Mouse (Mus musculus) CH12.LX (cell line): ENCODE data around the gene Ralgps2. TPM values are rescaled to one million over a fixed set of nuclear protein-coding genes. Genes with fewer than 3 reads are reported as not detected.

Experiments used
- DNase-seq: peaks from one replicate; pipeline ENCODE4 v3.0.0-alpha.2; 2013; ENCODE audit errors: extremely low read depth
- H3K27ac ChIP-seq: 2 replicates; pipeline ENCODE4 v1.5.1; 2012; ENCODE audit warnings: low read depth, mild to moderate bottlenecking, control low read depth, moderate library complexity; ENCODE audit not compliant: insufficient read depth
- H3K27me3 ChIP-seq: replicated peaks from 2 replicates; pipeline ENCODE3; 2012; ENCODE audit warnings: inconsistent platforms
- H3K36me3 ChIP-seq, 2 experiments: replicated peaks in 1 of 2; 2 replicates each; pipeline versions ENCODE3 to v1.6.1; 2012; ENCODE audit warnings: inconsistent platforms in 1 of 2, low read length in 1 of 2, mild to moderate bottlenecking in 1 of 2, mixed read lengths in 1 of 2, moderate library complexity in 1 of 2; ENCODE audit not compliant: control insufficient read depth in 1 of 2, insufficient read depth in 1 of 2
- H3K4me1 ChIP-seq, 2 experiments: 2 replicates each; pipeline ENCODE4 v1.6.1; 2012; ENCODE audit warnings: inconsistent platforms in 1 of 2, moderate library complexity in 1 of 2; ENCODE audit not compliant: insufficient read depth in 2 of 2, control insufficient read depth in 1 of 2
- H3K4me2 ChIP-seq: 2 replicates; pipeline ENCODE4 v1.6.1; 2012; ENCODE audit warnings: low read depth, mild to moderate bottlenecking, control low read depth; ENCODE audit not compliant: poor library complexity, insufficient read depth, severe bottlenecking
- H3K4me3 ChIP-seq, 3 experiments: fragments of 150-350 bp in 1 of 3; sonication (generic) in 1 of 3; replicated peaks in 1 of 3; 2 replicates each; pipeline versions ENCODE3 to v1.5.1; 2011 to 2012; ENCODE audit warnings: low read depth in 2 of 3, low read length in 2 of 3, mild to moderate bottlenecking in 2 of 3, moderate library complexity in 2 of 3, control low read depth in 1 of 3, improper control_type of control experiment in 1 of 3, inconsistent platforms in 1 of 3, mixed read lengths in 1 of 3; ENCODE audit not compliant: poor library complexity in 1 of 3
- H3K79me2 ChIP-seq: replicated peaks from 2 replicates; pipeline ENCODE4 v1.6.1; 2012; ENCODE audit warnings: mild to moderate bottlenecking, moderate library complexity; ENCODE audit not compliant: control insufficient read depth, poor library complexity, insufficient read depth, severe bottlenecking; ENCODE audit errors: extremely low read depth
- H3K9ac ChIP-seq: 2 replicates; pipeline ENCODE4 v1.6.1; 2012; ENCODE audit warnings: low read depth, mild to moderate bottlenecking, control low read depth, moderate library complexity; ENCODE audit not compliant: insufficient read depth
- H3K9me3 ChIP-seq: replicated peaks from 2 replicates; pipeline ENCODE3; 2012; ENCODE audit warnings: low read length, inconsistent platforms, mixed read lengths
- BHLHE40 ChIP-seq: IDR thresholded peaks from 2 replicates; pipeline ENCODE4 v1.6.1; 2011; ENCODE audit warnings: mild to moderate bottlenecking, low read depth, low read length, improper control_type of control experiment
- CHD2 ChIP-seq: IDR thresholded peaks from 2 replicates; pipeline ENCODE4 v1.6.1; 2011; ENCODE audit warnings: low read length, improper control_type of control experiment
- E2F4 ChIP-seq: IDR thresholded peaks from 2 replicates; pipeline ENCODE4 v1.6.1; 2011; ENCODE audit warnings: low read depth, low read length, improper control_type of control experiment; ENCODE audit not compliant: insufficient replicate concordance
- ELF1 ChIP-seq: IDR thresholded peaks from 2 replicates; pipeline ENCODE4 v1.6.1; 2014; ENCODE audit warnings: low read depth, mild to moderate bottlenecking, inconsistent platforms, low read length, improper control_type of control experiment
- EP300 ChIP-seq: IDR thresholded peaks from 2 replicates; pipeline ENCODE4 v1.6.1; 2011; ENCODE audit warnings: low read length, improper control_type of control experiment
- ETS1 ChIP-seq: conservative IDR thresholded peaks from 2 replicates; pipeline ENCODE4 v1.6.1; 2012; ENCODE audit warnings: low read depth, mild to moderate bottlenecking, inconsistent platforms, low read length, improper control_type of control experiment, moderate library complexity
- GABPA ChIP-seq: IDR thresholded peaks from 2 replicates; pipeline ENCODE4 v1.6.1; 2012; ENCODE audit warnings: low read depth, low read length, improper control_type of control experiment, inconsistent platforms; ENCODE audit not compliant: insufficient replicate concordance
- JUND ChIP-seq: conservative IDR thresholded peaks from 2 replicates; pipeline ENCODE4 v1.6.1; 2011; ENCODE audit warnings: low read depth, low read length, improper control_type of control experiment
- KAT2A ChIP-seq: IDR thresholded peaks from 2 replicates; pipeline ENCODE4 v1.6.1; 2012; ENCODE audit warnings: low read length, improper control_type of control experiment, inconsistent platforms; ENCODE audit not compliant: insufficient replicate concordance
- MEF2A ChIP-seq: IDR thresholded peaks from 2 replicates; pipeline ENCODE4 v1.6.1; 2014; ENCODE audit warnings: low read depth, mild to moderate bottlenecking, inconsistent platforms, low read length, improper control_type of control experiment, borderline replicate concordance
- MYC ChIP-seq: IDR thresholded peaks from 2 replicates; pipeline ENCODE4 v1.6.1; 2011; ENCODE audit warnings: low read depth, mild to moderate bottlenecking, improper control_type of control experiment, low read length
- NELFE ChIP-seq: IDR thresholded peaks from 2 replicates; pipeline ENCODE4 v1.6.1; 2011; ENCODE audit warnings: low read depth, low read length, improper control_type of control experiment
- NRF1 ChIP-seq: IDR thresholded peaks from 2 replicates; pipeline ENCODE4 v1.6.1; 2014; ENCODE audit warnings: low read depth, mild to moderate bottlenecking, inconsistent platforms, low read length, improper control_type of control experiment, moderate library complexity
- PAX5 ChIP-seq: IDR thresholded peaks from 2 replicates; pipeline ENCODE4 v1.6.1; 2012; ENCODE audit warnings: low read length, inconsistent platforms, mixed read lengths
- POLR2A ChIP-seq: IDR thresholded peaks from 2 replicates; pipeline ENCODE4 v1.6.1; 2011; ENCODE audit warnings: low read depth, mild to moderate bottlenecking, improper control_type of control experiment, low read length
- POLR2AphosphoS2 ChIP-seq: IDR thresholded peaks from 2 replicates; pipeline ENCODE4 v1.6.1; 2011; ENCODE audit warnings: low read depth, low read length, improper control_type of control experiment
- RAD21 ChIP-seq: IDR thresholded peaks from 2 replicates; pipeline ENCODE4 v1.6.1; 2011; ENCODE audit warnings: low read depth, mild to moderate bottlenecking, low read length, improper control_type of control experiment, moderate library complexity
- SIN3A ChIP-seq: IDR thresholded peaks from 2 replicates; pipeline ENCODE4 v1.6.1; 2012; ENCODE audit warnings: low read length, improper control_type of control experiment, inconsistent platforms
- TBP ChIP-seq: conservative IDR thresholded peaks from 2 replicates; pipeline ENCODE4 v1.6.1; 2011; ENCODE audit warnings: low read depth, low read length, improper control_type of control experiment
- UBTF ChIP-seq: IDR thresholded peaks from 2 replicates; pipeline ENCODE4 v1.6.1; 2012; ENCODE audit warnings: low read depth, mild to moderate bottlenecking, inconsistent platforms, low read length, improper control_type of control experiment, moderate library complexity
- USF2 ChIP-seq: conservative IDR thresholded peaks from 2 replicates; pipeline ENCODE4 v1.6.1; 2011; ENCODE audit warnings: low read depth, low read length, improper control_type of control experiment
- ZMIZ1 ChIP-seq: IDR thresholded peaks from 2 replicates; pipeline ENCODE4 v1.6.1; 2012; ENCODE audit warnings: low read depth, mild to moderate bottlenecking, inconsistent platforms, low read length, improper control_type of control experiment
- ZNF384 ChIP-seq: IDR thresholded peaks from 2 replicates; pipeline ENCODE4 v1.6.1; 2012; ENCODE audit warnings: low read depth, low read length, improper control_type of control experiment, inconsistent platforms
- dilution Hi-C: fragments of 300-500 bp; cut with MboI; formaldehyde crosslinking; loops from 2 replicates; pipeline ENCODE4 v1.14.3; 2020; ENCODE audit warnings: low sequenced_read_pairs; ENCODE audit not compliant: extremely low pct_unique_long_range_greater_than_20kb, extremely low pct_ligation_motif_present
- in situ Hi-C: fragments of 300-500 bp; cut with MboI; formaldehyde crosslinking; loops from 3 replicates; pipeline ENCODE4 v1.14.3; 2019; ENCODE audit warnings: low sequenced_read_pairs, low pct_ligation_motif_present, low pct_unique_long_range_greater_than_20kb, mixed read lengths
- polyA plus RNA-seq: library from polyadenylated mRNA; unstranded; fragments of >175 nt; gene quantifications from 2 replicates; pipeline ENCODE4 v1.2.1, GENCODE M21; 2012; ENCODE audit warnings: low read depth; ENCODE audit not compliant: insufficient read length
- total RNA-seq, 2 experiments: library from RNA; depleted of rRNA; stranded (reverse); fragments of 300-350 nt in 1 of 2; fragments of >200 nt in 1 of 2; gene quantifications; 2 replicates each; pipeline ENCODE4 v1.2.3; 2012 to 2014

Ralgps2 gene
- total and polyA plus RNA-seq, 3 experiments = 65.1 to 149 (median 133) TPM

- H3K4me2 ChIP-seq = no peak overlapping the region
- H3K9ac ChIP-seq = no peak overlapping the region
- no peak for TF ChIP-seq SIN3A
- no peak for TF ChIP-seq NELFE
- no peak for TF ChIP-seq RAD21
- no peak for TF ChIP-seq ETS1
- TF ChIP-seq ELF1 = no peak
- TF ChIP-seq GABPA = no peak
- TF ChIP-seq USF2 = no peak
- no peak for TF ChIP-seq POLR2AphosphoS2
- TF ChIP-seq ZNF384 = no peak
- no peaks in the 10 kb centered on the region for H3K36me3 ChIP-seq
- no peaks in the 10 kb centered on the region for H3K27me3 ChIP-seq
- no peak overlapping the region for H3K27ac ChIP-seq
- dilution Hi-C loops = no loop called here
- H3K9me3 ChIP-seq = no peaks in the 10 kb centered on the region
- H3K79me2 ChIP-seq = no peaks in the 10 kb centered on the region
- DNase-seq = no peak
- no peaks in the 10 kb centered on the region for H3K4me1 ChIP-seq
- no peak overlapping the region for H3K4me3 ChIP-seq
- in situ Hi-C loops = no loop called here
These were observed 163.4 kb downstream of the Ralgps2 start for GRCm38 (mm10) chr1:156775983-156776382.

GRCm38 (mm10) chr1:156775190-156775589, 164.2 kb downstream of the Ralgps2 start:
- Histone ChIP-seq H3K79me2 (no peaks in the 10 kb centered on the region), H3K9me3 (no peaks in the 10 kb centered on the region), H3K27ac (no peak overlapping the region), H3K9ac (no peak overlapping the region), H3K4me3 (no peak overlapping the region), H3K4me2 (no peak overlapping the region), H3K4me1 (no peaks in the 10 kb centered on the region), H3K27me3 (no peaks in the 10 kb centered on the region), H3K36me3 (no peaks in the 10 kb centered on the region)
- in situ Hi-C loops = no loop called here
- TF ChIP-seq RAD21 = no peak
- no peak for TF ChIP-seq MYC
- TF ChIP-seq PAX5 = no peak
- TF ChIP-seq NELFE = no peak
- TF ChIP-seq UBTF = no peak
- TF ChIP-seq EP300 = no peak
- no peak for TF ChIP-seq POLR2A
- TF ChIP-seq ETS1 = no peak
- no peak for TF ChIP-seq ELF1
- no peak for TF ChIP-seq MEF2A
- TF ChIP-seq TBP = no peak
- no peak for TF ChIP-seq KAT2A
- no peak for TF ChIP-seq E2F4
- TF ChIP-seq NRF1 = no peak
- no peak for TF ChIP-seq USF2
- TF ChIP-seq CHD2 = no peak
- TF ChIP-seq BHLHE40 = no peak
- no peak for TF ChIP-seq ZMIZ1
- no peak for TF ChIP-seq JUND
- dilution Hi-C loops = no loop called here
- DNase-seq = no peak
